Mouse (Mus musculus) limb, embryonic 14.5 days (tissue): ENCODE measurements around the gene Dnajb14. TPM values are rescaled to one million over a fixed set of nuclear protein-coding genes. Genes with fewer than 3 reads are reported as not detected.
"Not testable (repeated sequence)": the region's sequence is repeated elsewhere in the genome, so short reads cannot be mapped to it uniquely, and the experiment has no call there.

Source experiments
- ATAC-seq: fragments of 200-750 bp; cut with Nextera tagmentation; 2 replicates; pipeline ENCODE4 v1.8.0; 2017; ENCODE audit warnings: low read depth, moderate number of reproducible peaks, moderate TSS enrichment; ENCODE audit not compliant: low FRiP score
- DNase-seq: peaks from one replicate; pipeline ENCODE4 v3.0.0-alpha.2; 2015; ENCODE audit warnings: low spot score
- H3K27ac ChIP-seq: fragments of 300-500 bp; sonication (generic); replicated peaks from 2 replicates; pipeline ENCODE4 v1.5.1; 2014; ENCODE audit warnings: low read depth, mild to moderate bottlenecking, low read length, moderate library complexity, mixed read lengths
- H3K27me3 ChIP-seq: fragments of 300-500 bp; sonication (generic); 2 replicates; pipeline ENCODE4 v1.6.1; 2014; ENCODE audit warnings: low read length, mixed read lengths; ENCODE audit not compliant: control insufficient read depth, insufficient read depth
- H3K36me3 ChIP-seq: fragments of 300-500 bp; sonication (generic); 2 replicates; pipeline ENCODE4 v1.6.1; 2014; ENCODE audit warnings: mild to moderate bottlenecking, low read length, moderate library complexity, mixed read lengths; ENCODE audit not compliant: control insufficient read depth, insufficient read depth
- H3K4me1 ChIP-seq: fragments of 300-500 bp; sonication (generic); 2 replicates; pipeline ENCODE4 v1.6.1; 2014; ENCODE audit warnings: antibody characterized with exemption, low read length, mixed read lengths; ENCODE audit not compliant: control insufficient read depth, insufficient read depth
- H3K4me2 ChIP-seq: fragments of 300-500 bp; sonication (generic); replicated peaks from 2 replicates; pipeline ENCODE4 v1.6.1; 2014; ENCODE audit warnings: low read depth, mild to moderate bottlenecking, low read length, moderate library complexity; ENCODE audit not compliant: severe bottlenecking
- H3K4me3 ChIP-seq: fragments of 300-500 bp; sonication (generic); replicated peaks from 2 replicates; pipeline ENCODE4 v1.5.1; 2014; ENCODE audit warnings: low read length
- H3K9ac ChIP-seq: fragments of 300-500 bp; sonication (generic); 2 replicates; pipeline ENCODE4 v1.6.1; 2014; ENCODE audit warnings: mild to moderate bottlenecking, low read depth, low read length, moderate library complexity; ENCODE audit not compliant: severe bottlenecking
- H3K9me3 ChIP-seq: fragments of 300-500 bp; sonication (generic); 2 replicates; pipeline ENCODE4 v1.6.1; 2016; ENCODE audit warnings: low read length; ENCODE audit not compliant: control insufficient read depth
- POLR2A ChIP-seq: fragments of 200-500 bp; IDR thresholded peaks from 2 replicates; pipeline ENCODE4 v1.8.0; 2012; ENCODE audit warnings: inconsistent platforms, mild to moderate bottlenecking, moderate library complexity, borderline replicate concordance; ENCODE audit not compliant: insufficient read depth, insufficient read length; ENCODE audit errors: extremely low read depth
- WGBS: fragments of 180-500 bp; shearing (Covaris S2); extraction: QIAGEN DNeasy Blood & Tissue Kit; methylation state at CpG from one replicate; pipeline ENCODE4 v1.1.7; 2014; 5-methylcytosine and 5-hydroxymethylcytosine counted together
- polyA plus RNA-seq, 2 experiments: library from polyadenylated mRNA; depleted of rRNA in 1 of 2; stranded (reverse) in 1 of 2; unstranded in 1 of 2; fragments of >200 nt; fragmentation: Nextera tagmentation in 1 of 2; extraction: Ambion mirVana in 1 of 2; gene quantifications; 2 replicates each; pipeline versions ENCODE4 v1.2.1 to v1.2.3; 2012 to 2014

Gene Dnajb14
- polyA plus RNA-seq, 2 experiments, result 7.4 to 11.9 TPM

GRCm38 (mm10) chr3:137896867-137897266, 29.4 kb downstream of the Dnajb14 start:
- no peak overlapping the region for H3K9ac ChIP-seq
- H3K27me3 ChIP-seq, result no peaks in the 10 kb centered on the region
- H3K27ac ChIP-seq, result no peak overlapping the region
- ATAC-seq, result no peak
- H3K4me1 ChIP-seq, result no peaks in the 10 kb centered on the region
- H3K4me2 ChIP-seq, result no peak overlapping the region
- H3K36me3 ChIP-seq, result peaks cover 43% of the 10 kb centered on the region
- DNase-seq, result no peak
- no peak for TF ChIP-seq POLR2A
- 96% methylated on average over 3 of the region's 3 CpGs for WGBS
- no peaks in the 10 kb centered on the region for H3K9me3 ChIP-seq
- H3K4me3 ChIP-seq, result no peak overlapping the region

DNA sequence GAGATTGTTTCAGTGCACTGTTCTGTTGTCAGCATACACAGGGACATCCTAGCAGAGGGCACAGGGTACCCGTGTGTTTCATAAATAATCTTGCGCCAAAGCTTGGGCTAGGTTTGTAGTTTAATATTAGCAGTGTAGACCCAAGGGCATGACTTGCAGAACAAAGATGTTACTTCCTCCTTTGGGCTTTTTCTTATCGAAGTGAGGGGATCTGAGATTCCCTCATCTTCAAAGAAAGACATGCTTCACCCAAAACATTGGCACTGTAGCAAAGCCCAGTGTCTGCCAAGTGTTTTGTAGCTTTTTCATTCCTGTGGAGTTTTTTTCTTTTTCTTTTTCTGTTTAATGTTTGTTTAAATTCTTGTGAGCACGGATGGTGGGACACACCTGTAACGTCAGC, 30.2 kb downstream of the Dnajb14 start:
- H3K4me3 ChIP-seq, result no peak overlapping the region
- H3K4me2 ChIP-seq, result no peak overlapping the region
- no peaks in the 10 kb centered on the region for H3K27me3 ChIP-seq
- H3K27ac ChIP-seq, result no peak overlapping the region
- H3K9me3 ChIP-seq, result no peaks in the 10 kb centered on the region
- WGBS, result 85% methylated on average over 5 of the region's 5 CpGs
- H3K9ac ChIP-seq, result no peak overlapping the region
- TF ChIP-seq POLR2A, result no peak
- H3K36me3 ChIP-seq, result peaks cover 41% of the 10 kb centered on the region
- no peaks in the 10 kb centered on the region for H3K4me1 ChIP-seq
- DNase-seq (no peak), ATAC-seq (no peak)

- DNase-seq, result peak; percentile 38
- ATAC-seq, result peak; percentile 55; the same call in 1 of the 2 replicates
- Histone ChIP-seq H3K4me2 (no peak overlapping the region), H3K27ac (no peak overlapping the region), H3K9ac (no peak overlapping the region), H3K36me3 (peaks cover 46% of the 10 kb centered on the region), H3K9me3 (no peaks in the 10 kb centered on the region), H3K4me3 (no peak overlapping the region), H3K4me1 (no peaks in the 10 kb centered on the region), H3K27me3 (no peaks in the 10 kb centered on the region)
- no peak for TF ChIP-seq POLR2A
- WGBS, result 82% methylated on average over 10 of the region's 10 CpGs
Observed at GRCm38 (mm10) chr3:137900149-137900548, 32.7 kb downstream of the Dnajb14 start.

DNA sequence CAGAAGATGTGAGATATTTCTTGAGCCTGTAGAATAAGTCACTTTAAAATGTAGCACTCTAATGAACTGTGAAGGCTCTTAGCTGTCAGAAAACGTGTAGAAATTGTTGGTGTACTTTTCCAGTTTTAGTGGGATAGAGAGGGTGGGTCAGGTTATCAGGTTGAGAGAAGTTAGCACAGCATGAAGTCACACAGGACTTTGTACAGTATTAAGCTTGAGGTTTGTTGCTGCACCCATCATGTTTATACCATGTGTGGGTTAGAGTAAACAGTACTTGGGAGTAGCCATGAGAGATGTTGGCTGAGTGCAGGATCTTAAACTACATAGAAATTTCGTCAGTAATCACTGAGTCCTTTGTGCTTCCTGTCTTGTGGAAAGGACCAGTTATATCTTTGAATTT, 45.6 kb downstream of the Dnajb14 start:
- H3K4me2 ChIP-seq, result no peak overlapping the region
- ATAC-seq (no peak), DNase-seq (no peak)
- 0 out of 2 replicates have a peak, but pooled peaks cover 2% of the 10 kb centered on the region for H3K4me1 ChIP-seq
- no peak overlapping the region for H3K9ac ChIP-seq
- peaks cover 12% of the 10 kb centered on the region for H3K36me3 ChIP-seq
- H3K9me3 ChIP-seq, result no peaks in the 10 kb centered on the region
- WGBS, result 55% methylated on average over 2 of the region's 2 CpGs
- no peaks in the 10 kb centered on the region for H3K27me3 ChIP-seq
- no peak overlapping the region for H3K4me3 ChIP-seq
- TF ChIP-seq POLR2A, result no peak
- no peak overlapping the region for H3K27ac ChIP-seq

DNA sequence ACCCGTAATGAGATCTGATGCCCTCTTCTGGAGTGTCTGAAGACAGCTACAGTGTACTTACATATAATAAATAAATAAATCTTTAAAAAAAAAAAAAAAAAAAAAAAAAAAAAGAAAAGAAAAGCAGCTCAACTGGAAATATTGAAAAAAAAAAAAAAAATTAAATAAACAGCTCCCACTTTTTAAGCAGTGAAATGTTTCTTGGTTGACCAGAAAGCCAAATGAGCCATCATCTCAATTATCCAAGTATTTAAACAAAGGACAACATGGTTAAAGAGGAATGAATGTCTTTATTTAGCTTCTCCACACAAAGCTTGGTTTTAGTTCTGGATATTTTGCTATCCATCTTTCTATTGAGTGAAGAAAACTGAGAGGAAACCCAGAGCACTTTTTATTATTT, 47.1 kb downstream of the Dnajb14 start:
- DNase-seq, H3K9ac ChIP-seq, H3K4me3 ChIP-seq, H3K4me1 ChIP-seq, H3K27me3 ChIP-seq, H3K27ac ChIP-seq, ATAC-seq, H3K4me2 ChIP-seq, H3K36me3 ChIP-seq, H3K9me3 ChIP-seq: not testable (repeated sequence)
- no CpG with 5 or more reads among the region's 1 CpGs for WGBS

GRCm38 (mm10) chr3:137917694-137918171, 50.3 kb downstream of the Dnajb14 start:
- no peak for TF ChIP-seq POLR2A
- H3K9ac ChIP-seq, result peak overlapping the region; percentile 75
- H3K4me1 ChIP-seq, result peaks cover 9% of the 10 kb centered on the region; the same call in 1 of the 2 replicates
- H3K4me2 ChIP-seq, result peak overlapping the region; percentile 72
- DNase-seq, result no peak
- no peak for ATAC-seq
- peaks cover 10% of the 10 kb centered on the region for H3K36me3 ChIP-seq
- H3K27ac ChIP-seq, result peak overlapping the region; percentile 82
- H3K27me3 ChIP-seq, result no peaks in the 10 kb centered on the region
- H3K9me3 ChIP-seq, result no peaks in the 10 kb centered on the region
- peak overlapping the region; percentile 64 for H3K4me3 ChIP-seq
- 21% methylated on average over 12 of the region's 12 CpGs for WGBS
